Mouse (Mus musculus): ENCODE measurements at regions not wholly inside any gene's neighbourhood (a gene's known extent, or its start where the extent isn't known, plus 50 kb on each side); places are given as distances from the start of the nearest gene placed in this dataset.
A peak's percentile ranks its signal among the peaks of the same experiment; 100 is the strongest.

DNA sequence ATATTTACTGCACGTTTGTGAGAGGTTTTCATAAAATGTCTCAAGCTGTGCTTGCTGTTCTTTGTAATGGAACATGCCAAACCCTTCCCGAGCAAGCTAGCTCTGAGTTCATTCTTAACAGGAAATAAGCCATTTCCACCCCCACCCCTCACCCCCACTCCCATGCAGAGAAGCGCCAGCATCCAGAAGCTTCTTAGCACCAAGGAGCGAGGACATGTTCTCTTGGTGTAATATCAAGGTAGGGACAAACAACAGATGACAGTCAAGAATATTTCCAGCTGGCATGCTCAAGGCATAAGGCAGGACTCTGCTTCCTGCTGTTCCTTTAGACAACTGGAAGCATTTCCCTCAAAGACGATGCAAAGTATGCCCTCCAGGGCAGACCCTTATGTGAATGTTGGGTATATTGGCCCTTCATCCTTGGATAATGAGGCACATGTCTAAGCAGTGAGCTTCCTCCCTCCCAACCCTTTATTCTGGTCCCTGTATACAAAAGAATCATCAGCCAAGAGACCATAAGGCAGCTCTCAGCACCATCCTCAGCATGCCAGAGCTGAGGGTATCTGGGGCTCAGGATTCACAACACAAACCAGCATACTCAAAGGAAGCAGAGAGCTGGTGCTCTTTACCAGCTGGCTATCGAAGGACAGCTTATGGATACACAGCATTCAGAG, 205.2 kb upstream of the Ppp2r2d start:
- no peak for DNase-seq
- intact Hi-C loops (cut with DNase I) = no loop called here

DNA sequence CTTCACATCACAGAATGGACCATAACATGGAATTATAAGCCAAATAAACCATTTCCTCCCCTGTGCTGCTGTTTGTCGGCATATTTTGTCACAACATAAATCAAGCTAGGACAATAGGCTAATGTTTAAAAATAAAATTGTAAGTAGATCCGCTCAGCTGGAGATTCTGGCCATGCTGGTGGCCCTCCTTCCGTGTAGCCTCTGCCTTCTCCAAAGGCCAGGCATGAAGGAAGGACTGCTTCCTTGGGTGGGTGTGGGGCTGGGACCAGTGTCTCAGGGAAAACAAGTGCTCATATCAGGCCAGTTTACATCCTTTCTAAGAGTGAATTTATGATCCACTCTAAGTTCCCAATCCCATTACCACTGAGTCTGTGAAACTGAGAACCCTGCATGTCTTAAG, 206.3 kb upstream of the Ppp2r2d start:
- no peak for DNase-seq
- intact Hi-C loops (cut with DNase I) = no loop called here

DNA sequence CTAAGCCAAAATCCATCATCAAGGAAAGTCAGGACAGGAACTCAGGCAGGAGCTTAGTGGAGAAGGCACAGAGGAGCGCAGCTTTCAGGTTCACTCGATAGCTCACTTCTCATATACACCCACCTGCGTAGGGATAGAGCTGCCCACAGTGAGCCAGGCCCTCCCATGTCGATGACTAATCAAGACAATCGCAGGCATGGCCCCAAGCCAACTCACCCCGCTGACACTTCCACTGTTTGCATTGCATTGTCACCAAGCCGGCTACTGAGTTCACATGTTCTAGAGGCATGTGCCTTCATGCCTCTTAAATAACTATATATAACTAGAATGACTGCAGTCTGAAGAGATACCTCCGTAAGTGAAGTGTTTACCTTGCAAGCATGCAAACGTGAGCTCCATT, 219.8 kb upstream of the Ppp2r2d start:
- DNase-seq = no peak
- intact Hi-C loops (cut with DNase I) = no loop called here

DNA sequence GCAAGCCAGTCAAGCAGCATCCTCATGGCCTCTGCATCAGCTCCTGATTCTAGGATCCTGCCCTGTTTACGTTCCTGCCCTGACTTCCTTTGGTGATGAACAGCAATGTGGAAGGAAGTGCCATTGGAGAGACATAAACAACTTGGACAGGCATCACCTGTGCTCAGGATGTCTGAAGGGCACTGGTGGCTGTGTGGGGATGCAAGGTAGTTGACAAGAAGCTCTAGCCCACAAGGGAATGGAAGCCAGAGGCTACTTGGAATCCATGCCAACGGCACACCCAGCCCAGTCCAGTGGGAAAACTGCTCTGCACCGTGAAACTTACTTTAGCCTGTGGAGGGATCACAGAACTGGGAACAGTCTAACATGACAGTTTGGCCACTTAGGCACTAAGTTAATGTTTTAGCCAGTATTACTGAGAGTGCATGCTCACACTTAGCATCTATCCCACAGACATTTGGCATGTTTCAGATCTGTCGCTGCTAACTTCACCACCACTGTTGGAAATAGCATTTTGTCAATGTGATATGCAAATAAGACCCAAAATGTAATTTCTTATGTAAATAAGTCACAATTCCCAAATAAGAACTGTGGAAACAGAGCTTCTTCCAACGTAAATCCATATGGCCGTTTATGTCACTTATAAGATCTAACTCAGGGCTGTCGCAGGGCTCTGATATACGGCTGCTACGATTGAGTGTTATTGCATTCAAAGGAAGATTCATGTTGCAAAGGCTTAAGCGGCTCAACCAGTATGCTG, 223.5 kb upstream of the Tcerg1l start:
- no peak for DNase-seq
- intact Hi-C loops (cut with DNase I) = no loop called here

DNA sequence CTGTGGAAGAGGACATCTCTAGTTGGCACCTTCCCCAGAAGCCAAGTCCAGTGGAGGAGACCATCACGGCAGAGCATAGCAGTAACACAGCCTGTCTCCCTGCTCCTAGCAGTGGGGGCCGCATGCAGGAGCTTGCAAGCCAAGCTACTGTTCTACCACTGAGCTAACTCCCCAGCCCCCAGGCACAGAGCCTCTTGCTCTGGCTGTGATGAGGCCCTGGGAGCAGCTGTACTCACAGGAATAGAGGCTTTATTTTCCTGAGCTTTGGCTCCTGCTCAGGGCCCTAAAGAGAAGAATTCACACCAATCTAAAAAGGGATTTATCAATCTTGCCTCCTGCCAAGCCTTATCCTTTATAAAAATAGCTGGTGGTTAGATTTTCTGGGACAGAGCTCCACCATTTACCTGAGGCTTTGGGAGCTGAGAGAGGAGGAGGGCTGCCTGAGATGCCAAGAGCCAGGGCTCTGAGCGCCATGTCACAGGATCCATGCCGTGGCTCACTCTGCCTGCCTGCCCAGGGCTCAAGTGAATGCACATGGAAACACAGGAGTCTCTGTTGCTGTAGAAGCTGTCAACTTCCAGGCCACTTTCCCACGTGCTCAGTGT, 222.7 kb upstream of the Tcerg1l start:
- DNase-seq = no peak
- intact Hi-C loops (cut with DNase I) = no loop called here

DNA sequence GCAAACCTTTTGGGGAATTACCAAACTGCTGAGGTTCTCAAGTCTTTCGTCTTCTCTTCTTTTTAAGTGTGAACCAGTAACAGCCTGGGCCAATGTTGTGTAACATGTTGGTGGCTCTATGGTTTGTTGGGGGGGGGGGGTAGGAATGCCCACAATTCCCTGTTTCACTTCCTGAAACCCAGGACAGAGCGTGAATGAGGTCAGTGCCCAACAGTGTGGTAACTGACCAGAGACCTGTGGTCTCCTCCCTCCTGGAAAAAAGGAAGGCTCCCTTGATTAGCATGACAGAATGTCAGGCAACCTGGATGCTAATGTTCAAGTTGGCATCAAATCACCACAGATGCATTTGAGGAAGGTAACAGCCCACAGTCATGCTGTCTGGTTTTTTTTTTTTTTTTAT, 218.9 kb upstream of the Tcerg1l start:
- intact Hi-C loops (cut with DNase I) = no loop called here
- DNase-seq = no peak

DNA sequence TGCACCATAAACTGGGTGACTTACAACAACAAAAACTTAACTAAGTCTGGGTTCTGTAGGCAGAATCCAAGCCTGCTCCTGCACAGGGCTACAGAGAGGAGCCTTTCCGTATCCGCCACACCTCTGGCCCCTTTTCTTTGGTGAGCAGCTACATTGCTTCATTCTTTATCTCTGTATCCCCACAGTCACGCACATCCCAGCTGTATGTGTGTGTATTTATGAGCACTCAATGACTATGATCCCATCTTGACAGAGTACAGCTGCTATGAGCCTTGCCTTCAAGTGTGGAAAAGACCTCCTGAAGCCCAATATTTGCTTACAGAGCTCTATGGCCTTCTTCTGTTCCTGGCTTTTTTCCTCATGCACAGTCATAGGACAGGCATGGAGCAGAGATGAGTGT, 212.1 kb upstream of the Tcerg1l start:
- no peak for DNase-seq
- intact Hi-C loops (cut with DNase I) = no loop called here

DNA sequence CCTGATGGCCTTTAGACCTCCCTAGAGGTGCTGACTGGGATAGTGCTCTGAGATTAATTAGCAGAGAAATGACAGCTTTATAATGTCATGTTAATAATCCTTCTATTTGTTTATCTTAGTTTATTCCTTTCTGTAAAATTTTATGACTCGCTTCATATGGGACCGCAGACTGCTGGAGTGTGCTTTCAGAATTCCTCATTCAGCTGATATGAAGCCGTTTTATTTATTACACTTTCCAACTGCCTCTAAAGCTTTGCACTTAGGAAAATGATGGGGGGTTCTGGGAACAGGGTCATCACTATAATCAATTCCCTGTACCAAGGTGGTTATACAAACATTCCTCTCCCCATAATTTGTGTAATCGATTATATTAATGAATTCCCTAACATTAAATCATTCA, 211.6 kb upstream of the Tcerg1l start:
- intact Hi-C loops (cut with DNase I) = no loop called here
- DNase-seq = no peak

DNA sequence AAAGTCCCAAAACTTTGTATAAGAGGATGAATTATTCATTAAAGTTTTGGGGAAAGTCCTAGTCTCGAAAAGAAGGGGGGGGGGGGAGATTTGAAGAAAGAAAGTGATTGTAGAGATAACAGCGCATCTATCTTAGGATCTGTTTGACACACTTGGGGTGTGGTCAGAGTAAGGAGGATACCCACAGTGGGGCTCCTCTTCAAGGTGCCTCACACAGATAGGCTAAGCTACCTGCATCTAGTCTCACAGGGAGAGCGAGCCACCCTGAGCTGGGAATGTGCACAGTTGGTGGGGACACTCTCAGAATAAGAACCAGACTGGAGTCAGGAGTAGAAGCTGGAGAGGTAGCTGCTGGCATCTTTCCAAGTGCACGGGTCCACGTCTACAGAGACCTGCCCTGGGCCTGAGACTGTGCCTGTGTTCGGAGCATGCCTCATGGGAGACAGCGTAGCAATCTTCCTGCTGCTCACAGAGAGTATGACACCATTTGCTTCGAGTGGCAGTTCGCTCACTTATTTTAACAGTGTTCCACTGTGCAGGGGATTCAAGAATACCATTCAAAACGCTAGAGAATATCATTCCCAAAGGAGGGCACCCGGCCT, 208.9 kb upstream of the Tcerg1l start:
- intact Hi-C loops (cut with DNase I) = no loop called here
- no peak for DNase-seq

DNA sequence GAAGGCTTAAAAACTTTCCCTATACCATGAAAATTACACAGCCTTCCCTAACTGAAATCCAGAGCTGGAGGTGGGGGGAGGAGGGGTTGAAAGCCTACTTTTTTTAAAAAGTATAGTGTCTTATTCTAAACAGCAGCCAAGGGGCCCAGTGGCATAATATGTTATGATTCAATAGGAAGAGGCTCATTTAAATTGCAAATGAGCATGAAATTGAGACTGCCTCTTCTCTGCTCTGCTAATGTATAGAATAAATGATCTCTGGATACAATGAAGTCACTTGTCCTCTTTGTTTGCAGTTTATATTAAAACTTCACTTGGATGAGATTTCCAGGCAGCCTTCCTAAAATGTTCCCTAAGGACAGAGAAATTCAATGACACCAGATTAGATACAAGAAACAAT, 208.4 kb upstream of the Tcerg1l start:
- no peak for DNase-seq
- intact Hi-C loops (cut with DNase I) = no loop called here

DNA sequence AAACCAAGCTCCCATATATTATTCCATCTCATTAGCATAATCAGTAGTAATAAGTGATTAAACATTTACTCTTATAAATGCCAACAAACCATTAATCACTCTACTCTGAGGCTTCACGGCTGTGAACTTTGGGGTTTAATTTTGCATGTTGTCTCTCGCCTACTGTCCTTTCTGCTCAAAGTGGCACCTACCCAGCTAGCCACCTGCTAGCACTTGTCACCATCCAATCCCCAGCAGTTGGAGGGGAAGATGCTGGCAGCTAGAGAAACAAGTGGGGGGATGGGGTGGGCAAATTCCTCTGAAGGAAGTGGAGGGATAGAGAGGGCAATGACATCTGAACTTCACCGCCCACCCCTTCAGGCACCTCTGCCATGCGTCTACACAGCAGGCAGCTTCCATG, 204.2 kb upstream of the Tcerg1l start:
- intact Hi-C loops (cut with DNase I) = no loop called here
- DNase-seq = no peak

DNA sequence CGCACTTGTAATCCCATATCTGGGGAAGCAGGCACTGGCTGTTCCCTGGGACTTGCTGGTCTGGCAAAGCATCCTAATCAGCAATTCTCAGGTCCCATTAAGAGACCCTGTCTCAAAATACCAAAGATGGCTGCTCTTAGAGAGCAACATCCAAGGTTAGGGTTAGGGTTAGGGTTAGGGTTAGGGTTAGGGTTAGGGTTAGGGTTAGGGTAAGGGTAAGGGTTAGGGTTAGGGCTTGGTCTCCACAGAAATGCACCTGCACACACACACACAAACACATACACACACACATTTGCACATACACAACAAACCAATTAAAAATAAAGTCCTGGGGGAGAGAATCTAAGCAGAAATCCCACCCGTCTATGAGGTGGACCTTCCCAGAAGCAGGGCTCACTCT, 195.8 kb upstream of the Tcerg1l start:
- intact Hi-C loops (cut with DNase I) = no loop called here
- no peak for DNase-seq

DNA sequence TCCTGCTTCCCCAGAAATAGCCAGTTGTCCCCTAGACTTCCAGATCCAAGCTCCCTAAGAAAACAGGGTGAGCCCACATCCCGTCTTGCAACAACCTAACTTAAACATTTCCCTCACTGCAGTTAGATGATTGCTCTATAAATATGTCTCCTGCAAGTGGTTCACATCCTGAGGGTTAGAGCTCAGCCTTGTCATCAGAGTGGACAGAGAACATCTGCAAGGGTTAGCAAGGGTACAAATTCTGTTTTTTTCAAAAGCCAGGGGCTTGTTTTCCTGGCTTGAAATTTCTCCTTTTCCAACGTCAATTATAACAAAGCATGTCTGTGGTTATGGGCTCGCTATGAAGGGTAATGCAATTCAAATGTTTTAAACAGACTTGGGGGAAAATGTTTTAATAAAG, 169.8 kb upstream of the Tcerg1l start:
- intact Hi-C loops (cut with DNase I) = no loop called here
- no peak for DNase-seq

DNA sequence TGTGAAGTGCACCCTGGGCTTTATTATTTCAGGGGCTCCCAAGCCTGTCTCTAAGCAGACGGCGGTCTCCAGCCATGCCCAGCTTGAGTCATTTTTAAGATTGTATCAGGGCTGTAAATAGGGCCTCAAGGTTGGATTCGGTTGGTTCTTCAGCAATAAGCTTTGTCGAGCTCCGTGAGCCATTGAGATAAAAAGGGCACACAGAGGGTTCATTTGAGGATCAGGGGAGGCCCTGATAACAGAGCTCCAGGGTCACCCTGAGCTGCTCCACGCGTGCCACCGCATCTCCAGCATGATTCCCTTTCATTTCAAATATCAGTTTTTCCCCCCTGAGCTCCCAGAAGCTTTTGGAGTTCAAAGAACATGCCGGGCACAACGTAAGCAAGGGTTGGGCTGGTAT, 154.1 kb upstream of the Tcerg1l start:
- intact Hi-C loops (cut with DNase I) = no loop called here
- DNase-seq = no peak

DNA sequence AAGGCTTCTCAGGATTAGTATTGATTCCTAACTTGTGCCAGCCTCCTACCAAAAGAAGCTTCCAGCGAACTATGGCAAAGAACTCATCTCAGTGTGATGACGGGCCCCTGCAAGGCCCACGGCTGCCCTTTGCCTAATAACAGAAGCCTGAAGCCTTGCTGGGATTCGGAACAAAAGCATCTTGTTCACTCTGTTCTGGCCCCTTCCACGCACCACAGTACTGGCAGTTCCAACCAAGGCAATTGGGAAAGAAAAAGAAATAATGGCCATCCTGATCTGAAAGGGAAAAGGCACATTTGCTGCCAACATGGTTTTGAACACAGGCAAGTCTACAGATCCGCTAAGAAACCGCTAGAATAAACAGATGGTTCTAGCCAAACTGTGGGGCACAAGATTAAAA, 150.4 kb upstream of the Tcerg1l start:
- DNase-seq = no peak
- intact Hi-C loops (cut with DNase I) = no loop called here

DNA sequence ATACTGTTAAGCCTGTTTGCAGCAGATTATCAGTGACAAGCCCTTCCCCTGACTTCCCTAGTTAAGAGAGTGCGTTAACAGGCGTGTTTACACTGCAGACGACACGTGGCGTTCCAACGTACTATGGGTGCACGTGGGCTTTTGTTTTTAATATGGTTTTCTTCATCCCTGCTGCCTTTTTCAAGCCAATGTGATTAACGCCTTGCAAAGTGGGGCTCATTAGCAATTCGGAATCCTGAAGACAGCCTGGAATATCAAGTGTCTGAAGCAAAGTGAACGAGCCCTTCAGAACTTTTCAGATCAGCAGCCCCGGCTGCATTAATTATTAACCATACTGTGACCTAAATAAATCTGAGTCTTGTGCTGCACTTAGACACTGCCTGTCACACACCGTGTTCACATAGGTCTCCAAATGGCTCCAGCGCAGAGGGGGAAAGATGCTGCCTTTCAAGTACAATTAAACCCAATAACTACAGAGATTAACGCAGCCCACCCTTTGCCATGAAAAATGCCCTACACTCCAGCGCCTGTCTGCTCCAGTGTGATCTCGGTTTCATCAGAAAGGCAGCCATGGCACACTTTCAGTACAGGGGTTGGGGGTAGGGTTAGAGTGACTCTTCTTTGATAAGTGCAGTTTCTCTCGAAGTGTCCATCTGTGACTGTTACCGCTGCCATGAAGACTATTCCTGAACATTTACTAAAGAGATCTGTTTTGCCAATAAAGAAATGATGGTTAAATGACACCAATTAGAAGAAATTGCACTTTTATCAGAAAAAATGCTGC, 140.7 kb upstream of the Tcerg1l start:
- no peak for DNase-seq
- intact Hi-C loops (cut with DNase I) = no loop called here

DNA sequence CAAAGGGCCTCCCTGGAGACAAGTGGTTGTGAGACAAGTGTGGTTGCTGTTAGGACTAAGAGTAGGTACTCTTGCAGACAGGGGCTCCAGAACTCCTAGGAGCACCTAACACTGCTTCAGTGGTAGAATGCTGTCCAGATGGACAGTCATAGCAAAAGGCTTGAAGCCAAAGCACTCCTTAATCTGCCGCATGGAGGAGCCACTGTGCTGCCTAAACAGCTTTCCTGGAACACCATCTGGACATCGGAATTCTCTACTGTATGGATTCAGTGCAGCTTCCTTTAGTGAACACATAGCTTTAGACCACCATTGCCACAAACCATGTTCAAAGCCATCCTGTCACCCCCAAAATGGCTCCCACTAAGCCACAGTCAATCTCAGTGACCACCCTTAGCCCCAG, 128.6 kb upstream of the Tcerg1l start:
- DNase-seq = no peak

DNA sequence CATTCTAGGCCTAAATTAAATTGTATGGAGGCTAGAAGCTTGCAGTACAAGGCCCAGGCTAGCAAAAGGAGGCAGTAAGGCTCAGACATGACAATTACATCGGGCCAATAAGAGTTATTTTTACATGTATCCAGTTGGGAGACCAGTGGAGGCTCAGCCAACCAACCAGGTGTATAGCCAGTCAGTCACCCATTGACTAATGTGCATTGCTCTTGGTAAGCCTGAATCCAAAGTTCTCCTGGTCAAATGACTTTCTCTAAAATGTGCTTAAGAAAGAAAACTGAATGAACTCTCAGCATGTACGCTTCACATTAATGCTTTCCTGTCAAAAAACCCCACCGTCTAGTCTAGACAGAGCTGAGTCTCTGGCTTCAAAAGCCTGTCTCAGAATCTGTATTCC, 127.4 kb upstream of the Tcerg1l start:
- intact Hi-C loops (cut with DNase I) = no loop called here
- DNase-seq = no peak

More for the DNA sequence above, 128.6 kb upstream of the Tcerg1l start:
- intact Hi-C loops (cut with DNase I) = no loop called here

DNA sequence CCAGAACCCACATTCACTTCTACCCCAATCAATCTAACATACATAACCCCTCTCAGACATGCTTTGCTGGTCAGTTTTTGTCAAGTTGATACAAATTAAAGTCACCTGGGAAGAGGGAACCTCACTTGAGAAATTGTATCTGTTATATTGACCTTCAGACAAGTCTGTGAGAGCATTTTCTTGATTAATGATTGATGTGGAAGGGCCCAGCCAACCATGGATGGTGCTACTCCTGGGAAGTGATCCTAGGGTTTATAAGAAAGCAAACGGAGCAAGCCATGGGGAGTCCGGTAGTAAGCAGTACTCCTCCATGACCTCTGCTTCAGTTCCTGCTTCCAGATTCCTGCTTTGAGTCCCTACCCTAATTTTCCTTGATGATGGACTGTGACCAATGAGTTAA, 116.6 kb upstream of the Tcerg1l start:
- DNase-seq = no peak
- intact Hi-C loops (cut with DNase I) = no loop called here

DNA sequence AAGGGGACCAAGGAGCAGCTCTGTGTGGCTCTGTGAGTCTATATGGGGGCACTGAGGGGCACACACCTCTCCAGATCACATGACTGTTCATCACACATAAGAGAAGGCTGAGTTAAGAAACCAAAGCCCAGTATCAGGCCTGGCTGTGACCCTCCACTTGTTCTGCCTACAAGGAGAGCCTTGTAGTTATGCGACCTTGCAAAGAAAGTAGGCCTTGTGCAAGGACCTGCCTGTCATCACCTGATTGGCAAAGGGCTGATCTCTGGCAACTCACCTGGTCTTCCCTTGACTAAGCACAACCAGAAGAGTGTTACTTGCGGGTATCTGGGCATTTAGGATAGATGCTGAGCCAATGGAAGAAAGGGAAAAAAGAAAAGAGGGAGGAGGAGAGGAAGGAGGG, 107.7 kb upstream of the Tcerg1l start:
- DNase-seq = peak; percentile 5
- intact Hi-C loops (cut with DNase I) = no loop called here

DNA sequence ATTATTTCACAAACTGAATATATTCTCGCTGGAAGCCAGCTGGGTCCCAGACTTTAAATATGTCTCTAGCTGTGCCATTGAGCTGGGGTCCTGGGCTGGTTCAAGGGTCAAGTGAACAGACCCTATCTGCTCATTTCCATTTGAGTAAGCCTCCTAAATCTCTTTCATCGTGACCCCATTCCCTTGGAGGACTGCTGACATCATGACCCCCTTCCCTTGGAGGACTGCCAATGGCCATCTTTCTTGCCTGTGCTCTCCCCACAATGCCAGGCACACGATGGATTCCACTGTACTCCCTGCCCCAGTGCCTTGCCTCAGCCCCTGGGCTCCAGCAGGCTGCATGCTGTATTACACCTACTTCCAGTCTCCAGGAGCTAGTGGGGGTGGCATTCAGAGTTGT, 106.5 kb upstream of the Tcerg1l start:
- intact Hi-C loops (cut with DNase I) = no loop called here
- DNase-seq = no peak

Data from heart, postnatal 10 days (tissue).